In genomic region chr11:70238591-70239440, GRCm38 (mm10) we compare ENCODE assay signal across 1 mouse cellular context.
A peak's percentile ranks its signal among the peaks of the same experiment; 100 is the strongest.
TF ChIP-seq lines count a peak whose summit lies in the region.

No protein-coding gene starts in this region.

TF ChIP-seq in MEL, 35 proteins besides CTCF, POLR2A, EP300 and RAD21 (continued from another document):
- no peak for TF ChIP-seq ZKSCAN1 (IDR thresholded peaks at IDR 0.05; ENCODE audit: low read depth, low read length)
- no peak for TF ChIP-seq TAL1 (IDR thresholded peaks at IDR 0.05; ENCODE audit: low read length)
- TF ChIP-seq MEF2A (IDR thresholded peaks at IDR 0.05; ENCODE audit: extremely low read depth, insufficient replicate concordance, low read depth, low read length, poor library complexity, severe bottlenecking), result no peak
- TF ChIP-seq NELFE (IDR thresholded peaks at IDR 0.05; ENCODE audit: low read depth, low read length), result no peak
- TF ChIP-seq KAT2A (conservative IDR thresholded peaks at IDR 0.05; ENCODE audit: low read depth, low read length), result no peak; the same call in 1 of the 2 replicates
- 0 out of 2 replicates have a peak, but pooled peaks have one; percentile 31 for TF ChIP-seq HCFC1 (IDR thresholded peaks at IDR 0.05; ENCODE audit: low read depth, low read length)
- TF ChIP-seq GABPA (IDR thresholded peaks at IDR 0.05; ENCODE audit: low read depth, low read length), result no peak
- no peak for TF ChIP-seq GATA1 (IDR thresholded peaks at IDR 0.05; ENCODE audit: low read depth, low read length)
- 0 out of 2 replicates have a peak, but pooled peaks have one; percentile 24 for TF ChIP-seq BHLHE40 (IDR thresholded peaks at IDR 0.05; ENCODE audit: borderline replicate concordance, low read depth, low read length)
- no peak for TF ChIP-seq SMC3 (IDR thresholded peaks at IDR 0.05; ENCODE audit: low read depth, low read length)
- 0 out of 2 replicates have a peak, but pooled peaks have one; percentile 16 for TF ChIP-seq ELF1 (IDR thresholded peaks at IDR 0.05; ENCODE audit: low read depth, low read length)
- TF ChIP-seq MYB (IDR thresholded peaks at IDR 0.05; ENCODE audit: low read depth, low read length), result no peak
- TF ChIP-seq USF1 (IDR thresholded peaks at IDR 0.05; ENCODE audit: low read depth, low read length), result no peak
- TF ChIP-seq MAZ (IDR thresholded peaks at IDR 0.05; ENCODE audit: low read depth, low read length), result no peak
- no peak for TF ChIP-seq NRF1 (IDR thresholded peaks at IDR 0.05; ENCODE audit: insufficient read depth, low read depth, low read length, poor library complexity, severe bottlenecking)
- no peak for TF ChIP-seq E2F4 (IDR thresholded peaks at IDR 0.05; ENCODE audit: borderline replicate concordance, low read depth, low read length)
- TF ChIP-seq MYC (IDR thresholded peaks at IDR 0.05; ENCODE audit: low read depth, low read length), result peak; percentile 37; the same call in 1 of the 2 replicates
- TF ChIP-seq TCF12 (IDR thresholded peaks at IDR 0.05; ENCODE audit: low read depth, low read length), result 0 out of 2 replicates have a peak, but pooled peaks have one; percentile 19
- TF ChIP-seq SIN3A (IDR thresholded peaks at IDR 0.05; ENCODE audit: low read length), result no peak; the same call in 1 of the 2 replicates
- TF ChIP-seq MAX (IDR thresholded peaks at IDR 0.05; ENCODE audit: low read length), result peak; percentile 49
- TF ChIP-seq CHD2 (IDR thresholded peaks at IDR 0.05; ENCODE audit: low read length), result no peak
- TF ChIP-seq MXI1 (IDR thresholded peaks at IDR 0.05; ENCODE audit: low read depth, low read length), result peak; percentile 16
- no peak for TF ChIP-seq UBTF (IDR thresholded peaks at IDR 0.05; ENCODE audit: borderline replicate concordance, insufficient read depth, low read depth, low read length)
